Mouse (Mus musculus) thymus, adult 2 months (tissue): ENCODE results near the gene Hnrnph3. TPM values are rescaled to one million over a fixed set of nuclear protein-coding genes. Genes with fewer than 3 reads are reported as not detected.

Experiments
- DNase-seq: peaks from one replicate; pipeline ENCODE4 v3.0.0; 2021
- H3K27ac ChIP-seq: fragments of 200-500 bp; 2 replicates; pipeline ENCODE4 v1.5.1; 2012; ENCODE audit warnings: low read length, control low read depth; ENCODE audit not compliant: control insufficient read depth, insufficient read depth
- H3K27me3 ChIP-seq: fragments of 200-500 bp; 2 replicates; pipeline ENCODE4 v1.6.1; 2012; ENCODE audit warnings: mild to moderate bottlenecking, low read length, moderate library complexity, mixed read lengths; ENCODE audit not compliant: control insufficient read depth, insufficient read depth
- H3K36me3 ChIP-seq: fragments of 200-500 bp; 2 replicates; pipeline ENCODE4 v1.6.1; 2012; ENCODE audit warnings: mild to moderate bottlenecking, low read length, moderate library complexity; ENCODE audit not compliant: control insufficient read depth, insufficient read depth
- H3K4me1 ChIP-seq: fragments of 200-500 bp; replicated peaks from 2 replicates; pipeline ENCODE4 v1.6.1; 2012; ENCODE audit warnings: low read length; ENCODE audit not compliant: control insufficient read depth, insufficient read depth
- H3K4me3 ChIP-seq: fragments of 200-500 bp; 2 replicates; pipeline ENCODE4 v1.5.1; 2012; ENCODE audit warnings: mild to moderate bottlenecking, low read length, control low read depth, moderate library complexity; ENCODE audit not compliant: control insufficient read depth, insufficient read depth
- CTCF ChIP-seq: fragments of 200-500 bp; IDR thresholded peaks from 2 replicates; pipeline ENCODE4 v1.5.1; 2012; ENCODE audit warnings: mild to moderate bottlenecking, control low read depth, low read length, moderate library complexity, borderline replicate concordance; ENCODE audit not compliant: control insufficient read depth, poor library complexity, insufficient read depth; ENCODE audit errors: extremely low read depth
- POLR2A ChIP-seq: fragments of 200-500 bp; IDR thresholded peaks from 2 replicates; pipeline ENCODE4 v1.6.1; 2012; ENCODE audit warnings: mild to moderate bottlenecking, low read length, control low read depth, moderate library complexity; ENCODE audit not compliant: control insufficient read depth, poor library complexity, insufficient read depth; ENCODE audit errors: extremely low read depth
- WGBS: fragments of 180-500 bp; shearing (Covaris S2); methylation state at CpG from one replicate; pipeline ENCODE4 v1.1.7; 2018; 5-methylcytosine and 5-hydroxymethylcytosine counted together
- polyA plus RNA-seq: library from polyadenylated mRNA; depleted of rRNA; stranded (reverse); fragments of >200 nt; gene quantifications from 2 replicates; pipeline ENCODE4 v1.2.3, GENCODE M21; 2012

Gene Hnrnph3
- polyA plus RNA-seq, 1 experiment = 27.2 TPM

DNA sequence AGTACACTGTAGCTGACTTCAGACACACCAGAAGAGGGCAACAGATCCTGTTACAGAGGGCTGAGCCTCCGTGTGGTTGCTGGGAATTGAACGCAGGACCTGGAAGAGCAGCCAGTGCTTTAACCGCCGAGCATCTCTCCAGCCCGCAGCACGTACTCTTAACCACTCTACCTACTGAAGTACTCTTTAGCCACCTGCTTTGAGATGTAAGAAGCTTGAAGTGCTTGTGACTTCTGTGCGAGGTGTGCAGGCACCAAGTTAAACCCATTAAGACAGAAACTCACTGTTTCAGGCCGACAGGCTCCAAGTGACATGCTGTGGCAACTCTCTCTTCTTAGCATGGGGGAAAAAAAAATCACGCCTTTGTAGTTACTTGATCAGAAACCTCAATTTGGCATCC, 9.8 kb downstream of the Hnrnph3 start:
- Histone ChIP-seq H3K4me1 (no peaks in the 10 kb centered on the region), H3K36me3 (peaks cover 77% of the 10 kb centered on the region), H3K27ac (no peak overlapping the region), H3K27me3 (no peaks in the 10 kb centered on the region), H3K4me3 (no peak overlapping the region)
- DNase-seq = no peak
- 96% methylated on average over 9 of the region's 9 CpGs for WGBS
- no peak for TF ChIP-seq POLR2A
- no peak for TF ChIP-seq CTCF

- DNase-seq = no peak
- H3K4me3 ChIP-seq = no peak overlapping the region
- no peaks in the 10 kb centered on the region for H3K27me3 ChIP-seq
- H3K27ac ChIP-seq = no peak overlapping the region
- H3K36me3 ChIP-seq = peaks cover 84% of the 10 kb centered on the region
- 96% methylated on average over 3 of the region's 3 CpGs for WGBS
- TF ChIP-seq CTCF = no peak
- no peak for TF ChIP-seq POLR2A
- no peaks in the 10 kb centered on the region for H3K4me1 ChIP-seq
These were observed 10.5 kb downstream of the Hnrnph3 start for GRCm38 (mm10) chr10:63013476-63013875.

DNA sequence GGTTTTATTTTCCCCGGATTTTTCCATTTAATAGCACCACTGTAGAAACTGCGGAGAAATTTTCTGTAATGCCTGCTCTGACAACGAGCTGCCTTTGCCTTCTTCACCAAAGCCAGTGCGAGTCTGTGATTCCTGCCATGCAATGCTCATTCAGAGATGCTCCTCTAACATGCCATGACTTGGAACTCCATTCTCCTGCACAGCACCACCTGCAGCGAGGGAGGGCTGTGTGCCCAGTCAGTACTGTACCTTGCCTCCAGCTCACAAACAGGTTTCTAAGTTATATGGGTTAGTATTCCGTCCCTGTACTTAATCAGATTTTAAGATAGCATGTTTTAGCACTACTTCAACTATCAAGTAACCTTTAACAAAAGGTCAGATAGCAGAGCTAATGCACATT, 12.5 kb downstream of the Hnrnph3 start:
- Histone ChIP-seq H3K4me3 (no peak overlapping the region), H3K36me3 (peaks cover 82% of the 10 kb centered on the region), H3K4me1 (no peaks in the 10 kb centered on the region), H3K27ac (no peak overlapping the region), H3K27me3 (no peaks in the 10 kb centered on the region)
- no peak for TF ChIP-seq CTCF
- TF ChIP-seq POLR2A = no peak
- WGBS = 96% methylated on average over 6 of the region's 6 CpGs
- no peak for DNase-seq

DNA sequence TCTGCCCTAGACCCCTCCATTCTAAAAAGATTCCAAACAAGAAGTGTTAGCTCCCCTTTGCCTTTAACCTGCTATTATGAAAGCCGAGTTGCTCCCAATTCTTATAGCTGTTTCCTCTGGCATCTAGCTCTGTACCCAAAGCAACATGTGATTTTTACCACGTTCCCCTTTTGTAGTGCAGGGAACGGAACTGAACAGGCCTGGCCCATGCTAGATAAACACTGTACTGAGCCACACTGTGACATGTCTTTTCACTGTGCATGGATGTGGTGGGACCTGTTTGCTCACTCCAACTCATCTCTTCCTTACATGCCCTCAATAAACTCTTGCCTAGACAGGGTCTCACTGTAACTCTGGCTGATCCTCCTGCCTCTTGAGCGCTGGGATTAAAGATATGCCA, 13.7 kb downstream of the Hnrnph3 start:
- DNase-seq = no peak
- Histone ChIP-seq H3K4me1 (no peaks in the 10 kb centered on the region), H3K4me3 (no peak overlapping the region), H3K36me3 (peaks cover 78% of the 10 kb centered on the region), H3K27me3 (no peaks in the 10 kb centered on the region), H3K27ac (no peak overlapping the region)
- WGBS = 74% methylated on average over 4 of the region's 4 CpGs
- TF ChIP-seq CTCF = no peak
- no peak for TF ChIP-seq POLR2A

- no peak overlapping the region for H3K27ac ChIP-seq
- no peak for DNase-seq
- WGBS = 91% methylated on average over 3 of the region's 3 CpGs
- peaks cover 79% of the 10 kb centered on the region for H3K36me3 ChIP-seq
- H3K27me3 ChIP-seq = no peaks in the 10 kb centered on the region
- H3K4me1 ChIP-seq = no peaks in the 10 kb centered on the region
- no peak overlapping the region for H3K4me3 ChIP-seq
- TF ChIP-seq POLR2A (no peak), CTCF (no peak)
These were observed 15.8 kb downstream of the Hnrnph3 start for GRCm38 (mm10) chr10:63008193-63008592.

GRCm38 (mm10) chr10:63004556-63004955, 19.5 kb downstream of the Hnrnph3 start:
- Histone ChIP-seq H3K36me3 (peaks cover 72% of the 10 kb centered on the region), H3K4me1 (no peaks in the 10 kb centered on the region), H3K4me3 (no peak overlapping the region), H3K27ac (no peak overlapping the region), H3K27me3 (no peaks in the 10 kb centered on the region)
- no peak for DNase-seq
- 99% methylated on average over 9 of the region's 9 CpGs for WGBS
- TF ChIP-seq CTCF (no peak), POLR2A (no peak)

DNA sequence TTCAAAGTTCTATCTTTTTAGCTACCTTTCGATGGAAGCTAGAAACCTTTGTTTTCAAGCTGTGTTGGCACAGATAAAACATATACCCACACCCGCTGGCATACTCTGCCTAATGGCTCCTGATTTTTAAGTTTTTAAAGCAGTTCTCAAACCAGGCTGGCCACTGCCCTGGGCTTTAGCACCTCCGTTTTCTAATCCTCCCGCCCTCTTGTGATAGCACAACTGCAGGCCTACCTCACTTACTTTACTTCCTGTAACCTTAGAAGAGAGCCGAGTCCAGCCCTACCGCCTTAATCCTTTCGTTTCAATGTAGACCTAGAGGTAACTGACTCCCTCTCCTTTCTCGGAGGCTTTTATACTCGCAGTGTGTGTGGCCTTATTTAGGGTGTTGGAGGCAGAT, 20.8 kb downstream of the Hnrnph3 start:
- DNase-seq = no peak
- Histone ChIP-seq H3K27me3 (no peaks in the 10 kb centered on the region), H3K4me3 (no peak overlapping the region), H3K36me3 (peaks cover 59% of the 10 kb centered on the region), H3K27ac (no peak overlapping the region), H3K4me1 (no peaks in the 10 kb centered on the region)
- 92% methylated on average over 9 of the region's 9 CpGs for WGBS
- TF ChIP-seq CTCF (no peak), POLR2A (no peak)
